Mouse (Mus musculus): ENCODE results near the gene Ets2. TPM values are rescaled to one million over a fixed set of nuclear protein-coding genes. Genes with fewer than 3 reads are reported as not detected.

Ets2 gene
- total and polyA plus RNA-seq, 3 experiments: 15.9 to 23.5 TPM; not detected in 1

- Histone ChIP-seq H3K79me2 (ENCODE audit: control insufficient read depth, insufficient read depth, low read length, poor library complexity) (no peaks in the 10 kb centered on the region), H3K4me1 (ENCODE audit: control insufficient read depth in 1 of 2, insufficient read depth in 2 of 2, low read length in 2 of 2) (peaks cover 0 to 4% of the 10 kb centered on the region in 2 experiments; a peak in 1 of 4 replicates), H3K27me3 (ENCODE audit: control insufficient read depth in 1 of 2, insufficient read depth in 2 of 2, low read length in 2 of 2) (no peaks in the 10 kb centered on the region), H3K27ac (ENCODE audit: control insufficient read depth, low read depth, low read length) (no peak overlapping the region), H3K4me3 (ENCODE audit: control insufficient read depth in 1 of 2, insufficient read depth in 1 of 2, low read depth in 2 of 2, low read length in 2 of 2) (no peak overlapping the region), H3K9me3 (replicated peaks; ENCODE audit: insufficient read depth, low read length) (no peaks in the 10 kb centered on the region), H3K9ac (ENCODE audit: control insufficient read depth, low read depth, low read length, poor library complexity, severe bottlenecking) (no peak overlapping the region), H3K36me3 (ENCODE audit: control insufficient read depth in 1 of 2, insufficient read depth in 2 of 2, low read length in 2 of 2) (peaks cover 0 to 3% of the 10 kb centered on the region in 2 experiments; a peak in 3 of 4 replicates)
- no peak for DNase-seq (ENCODE audit: low read depth, low spot score)
- no peak for TF ChIP-seq E2F4 (IDR thresholded peaks at IDR 0.05; ENCODE audit: borderline replicate concordance, low read depth, low read length)
These were observed 22.4 kb downstream of the Ets2 start for GRCm38 (mm10) chr16:95724251-95724650.

GRCm38 (mm10) chr16:95724776-95725175 is 22.9 kb downstream of the Ets2 start:
- TF ChIP-seq ETS1 (IDR thresholded peaks at IDR 0.05; ENCODE audit: low read depth, low read length): no peak
- TF ChIP-seq EP300 (IDR thresholded peaks at IDR 0.05; ENCODE audit: low read depth in 1 of 2, low read length in 2 of 2): no peak
- TF ChIP-seq JUND (IDR thresholded peaks at IDR 0.05; ENCODE audit: low read depth, low read length): no peak
- TF ChIP-seq ZC3H11A (IDR thresholded peaks at IDR 0.05; ENCODE audit: low read depth, low read length): no peak
- TF ChIP-seq MXI1 (IDR thresholded peaks at IDR 0.05; ENCODE audit: low read depth, low read length): no peak
- no peak for TF ChIP-seq BHLHE40 (IDR thresholded peaks at IDR 0.05; ENCODE audit: borderline replicate concordance, low read depth, low read length)
- DNase-seq (ENCODE audit: low read depth, low spot score): no peak
- H3K27me3 ChIP-seq (ENCODE audit: control insufficient read depth in 1 of 2, insufficient read depth in 2 of 2, low read length in 2 of 2): no peaks in the 10 kb centered on the region; a peak in 1 of 4 replicates
- no peak overlapping the region for H3K27ac ChIP-seq (ENCODE audit: control insufficient read depth, low read depth, low read length)
- peaks cover 0 to 8% of the 10 kb centered on the region in 2 experiments; a peak in 1 of 4 replicates for H3K4me1 ChIP-seq (ENCODE audit: control insufficient read depth in 1 of 2, insufficient read depth in 2 of 2, low read length in 2 of 2)
- no peaks in the 10 kb centered on the region for H3K9me3 ChIP-seq (replicated peaks; ENCODE audit: insufficient read depth, low read length)
- no peak overlapping the region for H3K9ac ChIP-seq (ENCODE audit: control insufficient read depth, low read depth, low read length, poor library complexity, severe bottlenecking)
- H3K4me3 ChIP-seq (ENCODE audit: control insufficient read depth in 1 of 2, insufficient read depth in 1 of 2, low read depth in 2 of 2, low read length in 2 of 2): no peak overlapping the region
- H3K79me2 ChIP-seq (ENCODE audit: control insufficient read depth, insufficient read depth, low read length, poor library complexity): no peaks in the 10 kb centered on the region
- H3K36me3 ChIP-seq (ENCODE audit: control insufficient read depth in 1 of 2, insufficient read depth in 2 of 2, low read length in 2 of 2): peaks cover 0 to 3% of the 10 kb centered on the region in 2 experiments; a peak in 2 of 4 replicates

GRCm38 (mm10) chr16:95726802-95727201 is 24.9 kb downstream of the Ets2 start:
- TF ChIP-seq MXI1 (IDR thresholded peaks at IDR 0.05; ENCODE audit: low read depth, low read length) (no peak), ZKSCAN1 (IDR thresholded peaks at IDR 0.05; ENCODE audit: low read depth, low read length) (no peak), KAT2A (conservative IDR thresholded peaks at IDR 0.05; ENCODE audit: low read depth, low read length) (no peak), MAX (IDR thresholded peaks at IDR 0.05; ENCODE audit: low read length) (no peak), TCF12 (IDR thresholded peaks at IDR 0.05; ENCODE audit: low read depth, low read length) (no peak), MYB (IDR thresholded peaks at IDR 0.05; ENCODE audit: low read depth, low read length) (no peak), SMC3 (IDR thresholded peaks at IDR 0.05; ENCODE audit: low read depth, low read length) (no peak), ZMIZ1 (IDR thresholded peaks at IDR 0.05; ENCODE audit: low read depth, low read length) (no peak), TBP (IDR thresholded peaks at IDR 0.05; ENCODE audit: low read depth, low read length) (no peak), UBTF (IDR thresholded peaks at IDR 0.05; ENCODE audit: borderline replicate concordance, insufficient read depth, low read depth, low read length) (no peak), POLR2AphosphoS2 (IDR thresholded peaks at IDR 0.05; ENCODE audit: low read length) (no peak), CHD2 (IDR thresholded peaks at IDR 0.05; ENCODE audit: low read length) (no peak), GABPA (IDR thresholded peaks at IDR 0.05; ENCODE audit: low read depth, low read length) (no peak), JUND (IDR thresholded peaks at IDR 0.05; ENCODE audit: low read depth, low read length) (no peak), TAL1 (IDR thresholded peaks at IDR 0.05; ENCODE audit: low read length) (no peak), ELF1 (IDR thresholded peaks at IDR 0.05; ENCODE audit: low read depth, low read length) (no peak), POLR2A (IDR thresholded peaks at IDR 0.05; ENCODE audit: control insufficient read depth in 1 of 2, insufficient read depth in 1 of 2, low read depth in 1 of 2, low read length in 2 of 2, poor library complexity in 1 of 2) (no peak), NRF1 (IDR thresholded peaks at IDR 0.05; ENCODE audit: insufficient read depth, low read depth, low read length, poor library complexity, severe bottlenecking) (no peak), MAZ (IDR thresholded peaks at IDR 0.05; ENCODE audit: low read depth, low read length) (no peak)
- Histone ChIP-seq H3K27ac (ENCODE audit: control insufficient read depth, low read depth, low read length) (no peak overlapping the region), H3K27me3 (ENCODE audit: control insufficient read depth in 1 of 2, insufficient read depth in 2 of 2, low read length in 2 of 2) (no peaks in the 10 kb centered on the region; a peak in 2 of 4 replicates), H3K4me3 (ENCODE audit: control insufficient read depth in 1 of 2, insufficient read depth in 1 of 2, low read depth in 2 of 2, low read length in 2 of 2) (no peak overlapping the region), H3K4me1 (ENCODE audit: control insufficient read depth in 1 of 2, insufficient read depth in 2 of 2, low read length in 2 of 2) (peaks cover 0 to 8% of the 10 kb centered on the region in 2 experiments; a peak in 1 of 4 replicates), H3K9ac (ENCODE audit: control insufficient read depth, low read depth, low read length, poor library complexity, severe bottlenecking) (no peak overlapping the region), H3K36me3 (ENCODE audit: control insufficient read depth in 1 of 2, insufficient read depth in 2 of 2, low read length in 2 of 2) (peaks cover 0 to 3% of the 10 kb centered on the region in 2 experiments; a peak in 2 of 4 replicates), H3K9me3 (replicated peaks; ENCODE audit: insufficient read depth, low read length) (no peaks in the 10 kb centered on the region), H3K79me2 (ENCODE audit: control insufficient read depth, insufficient read depth, low read length, poor library complexity) (no peaks in the 10 kb centered on the region)
- DNase-seq (ENCODE audit: low read depth, low spot score): no peak

Data from MEL (cell line).